Mouse (Mus musculus): ENCODE results near the gene Fbxl7. TPM values are rescaled to one million over a fixed set of nuclear protein-coding genes. Genes with fewer than 3 reads are reported as not detected.
"Not testable (repeated sequence)": the region's sequence is repeated elsewhere in the genome, so short reads cannot be mapped to it uniquely, and the experiment has no call there.

The Fbxl7 gene
- polyA plus RNA-seq, 1 experiment from 2014 or later = 15.6 TPM

GRCm38 (mm10) chr15:26748484-26748883 is 146.9 kb downstream of the Fbxl7 start:
- no peak overlapping the region for H3K9ac ChIP-seq
- H3K36me3 ChIP-seq = no peaks in the 10 kb centered on the region
- H3K4me1 ChIP-seq (replicated peaks) = no peaks in the 10 kb centered on the region
- WGBS = 85% methylated on average over 3 of the region's 3 CpGs
- no peak overlapping the region for H3K4me3 ChIP-seq
- no peak overlapping the region for H3K4me2 ChIP-seq
- no peaks in the 10 kb centered on the region for H3K9me3 ChIP-seq (replicated peaks)
- no peak overlapping the region for H3K27ac ChIP-seq (ENCODE audit: poor library complexity, severe bottlenecking)
- no peak for ATAC-seq (ENCODE audit: insufficient number of reproducible peaks, low FRiP score)
- no peaks in the 10 kb centered on the region for H3K27me3 ChIP-seq (replicated peaks)

GRCm38 (mm10) chr15:26732366-26732765 is 163.0 kb downstream of the Fbxl7 start:
- Histone ChIP-seq H3K9me3 (replicated peaks) (no peaks in the 10 kb centered on the region), H3K4me1 (replicated peaks) (peaks cover 8% of the 10 kb centered on the region), H3K4me3 (no peak overlapping the region), H3K36me3 (no peaks in the 10 kb centered on the region), H3K27ac (ENCODE audit: poor library complexity, severe bottlenecking) (no peak overlapping the region), H3K9ac (no peak overlapping the region), H3K27me3 (replicated peaks) (no peaks in the 10 kb centered on the region), H3K4me2 (no peak overlapping the region)
- WGBS = 77% methylated on average over 2 of the region's 2 CpGs
- no peak for ATAC-seq (ENCODE audit: insufficient number of reproducible peaks, low FRiP score)

GRCm38 (mm10) chr15:26730760-26731159 is 164.6 kb downstream of the Fbxl7 start:
- no peak overlapping the region for H3K27ac ChIP-seq (ENCODE audit: poor library complexity, severe bottlenecking)
- no peak overlapping the region for H3K9ac ChIP-seq
- no peaks in the 10 kb centered on the region for H3K27me3 ChIP-seq (replicated peaks)
- peaks cover 8% of the 10 kb centered on the region for H3K4me1 ChIP-seq (replicated peaks)
- no peak overlapping the region for H3K4me2 ChIP-seq
- ATAC-seq (ENCODE audit: insufficient number of reproducible peaks, low FRiP score) = no peak
- no peaks in the 10 kb centered on the region for H3K9me3 ChIP-seq (replicated peaks)
- H3K36me3 ChIP-seq = no peaks in the 10 kb centered on the region
- no peak overlapping the region for H3K4me3 ChIP-seq
- WGBS = 41% methylated on average over 2 of the region's 2 CpGs

- 79% methylated on average over 6 of the region's 7 CpGs for WGBS
- not testable (repeated sequence) for H3K9ac ChIP-seq; H3K36me3 ChIP-seq; H3K9me3 ChIP-seq (replicated peaks); H3K4me1 ChIP-seq (replicated peaks); ATAC-seq (ENCODE audit: insufficient number of reproducible peaks, low FRiP score); H3K27ac ChIP-seq (ENCODE audit: poor library complexity, severe bottlenecking); H3K4me3 ChIP-seq; H3K27me3 ChIP-seq (replicated peaks); H3K4me2 ChIP-seq
Measured at GRCm38 (mm10) chr15:26729341-26729740, 166.0 kb downstream of the Fbxl7 start.

- WGBS = 41% methylated on average over 5 of the region's 5 CpGs
- Histone ChIP-seq H3K9me3 (replicated peaks) (no peaks in the 10 kb centered on the region), H3K36me3 (no peaks in the 10 kb centered on the region), H3K27ac (ENCODE audit: poor library complexity, severe bottlenecking) (peak overlapping the region; percentile 47), H3K4me3 (no peak overlapping the region), H3K4me1 (replicated peaks) (peaks cover 23% of the 10 kb centered on the region), H3K27me3 (replicated peaks) (no peaks in the 10 kb centered on the region), H3K4me2 (no peak overlapping the region), H3K9ac (0 out of 2 replicates have a peak overlapping the region, but pooled peaks have one; percentile 41)
- ATAC-seq (ENCODE audit: insufficient number of reproducible peaks, low FRiP score) = no peak
Measured at GRCm38 (mm10) chr15:26718390-26719036, 176.9 kb downstream of the Fbxl7 start.

- Histone ChIP-seq H3K36me3 (no peaks in the 10 kb centered on the region), H3K4me1 (replicated peaks) (peaks cover 23% of the 10 kb centered on the region), H3K9ac (peak overlapping the region; percentile 41; the same call in 1 of the 2 replicates), H3K27me3 (replicated peaks) (no peaks in the 10 kb centered on the region), H3K4me2 (no peak overlapping the region), H3K27ac (ENCODE audit: poor library complexity, severe bottlenecking) (peak overlapping the region; percentile 47; the same call in 1 of the 2 replicates), H3K4me3 (no peak overlapping the region), H3K9me3 (replicated peaks) (no peaks in the 10 kb centered on the region)
- WGBS = 32% methylated on average over 7 of the region's 7 CpGs
- ATAC-seq (ENCODE audit: insufficient number of reproducible peaks, low FRiP score) = no peak
Measured at GRCm38 (mm10) chr15:26717952-26718351, 177.4 kb downstream of the Fbxl7 start.

- no peak overlapping the region for H3K9ac ChIP-seq
- H3K4me3 ChIP-seq = no peak overlapping the region
Measured at GRCm38 (mm10) chr15:26716181-26716580, 179.2 kb downstream of the Fbxl7 start.

GRCm38 (mm10) chr15:26715635-26716034 is 179.7 kb downstream of the Fbxl7 start:
- no peak overlapping the region for H3K4me2 ChIP-seq
- no peaks in the 10 kb centered on the region for H3K27me3 ChIP-seq (replicated peaks)
- peaks cover 23% of the 10 kb centered on the region for H3K4me1 ChIP-seq (replicated peaks)
- H3K36me3 ChIP-seq = no peaks in the 10 kb centered on the region
- no peak overlapping the region for H3K4me3 ChIP-seq
- H3K9ac ChIP-seq = no peak overlapping the region
- WGBS = 67% methylated on average over 5 of the region's 5 CpGs
- no peaks in the 10 kb centered on the region for H3K9me3 ChIP-seq (replicated peaks)
- no peak for ATAC-seq (ENCODE audit: insufficient number of reproducible peaks, low FRiP score)
- no peak overlapping the region for H3K27ac ChIP-seq (ENCODE audit: poor library complexity, severe bottlenecking)

More at GRCm38 (mm10) chr15:26716181-26716580, 179.2 kb downstream of the Fbxl7 start:
- WGBS = 87% methylated on average over 2 of the region's 2 CpGs
- H3K27me3 ChIP-seq (replicated peaks) = no peaks in the 10 kb centered on the region
- ATAC-seq (ENCODE audit: insufficient number of reproducible peaks, low FRiP score) = no peak
- H3K4me2 ChIP-seq = no peak overlapping the region
- peaks cover 23% of the 10 kb centered on the region for H3K4me1 ChIP-seq (replicated peaks)
- H3K36me3 ChIP-seq = no peaks in the 10 kb centered on the region
- H3K9me3 ChIP-seq (replicated peaks) = no peaks in the 10 kb centered on the region
- H3K27ac ChIP-seq (ENCODE audit: poor library complexity, severe bottlenecking) = no peak overlapping the region

- no peak overlapping the region for H3K4me3 ChIP-seq
- H3K27me3 ChIP-seq (replicated peaks) = no peaks in the 10 kb centered on the region
- no peak overlapping the region for H3K4me2 ChIP-seq
- no peak overlapping the region for H3K9ac ChIP-seq
- H3K4me1 ChIP-seq (replicated peaks) = peaks cover 4% of the 10 kb centered on the region
- no peaks in the 10 kb centered on the region for H3K9me3 ChIP-seq (replicated peaks)
- ATAC-seq (ENCODE audit: insufficient number of reproducible peaks, low FRiP score) = no peak
- WGBS = 74% methylated on average over 7 of the region's 7 CpGs
- H3K36me3 ChIP-seq = no peaks in the 10 kb centered on the region
- no peak overlapping the region for H3K27ac ChIP-seq (ENCODE audit: poor library complexity, severe bottlenecking)
Measured at GRCm38 (mm10) chr15:26712271-26712670, 183.1 kb downstream of the Fbxl7 start.

GRCm38 (mm10) chr15:26704966-26705365 is 190.4 kb downstream of the Fbxl7 start:
- H3K36me3 ChIP-seq = no peaks in the 10 kb centered on the region
- 30% methylated on average over 2 of the region's 2 CpGs for WGBS
- H3K27me3 ChIP-seq (replicated peaks) = no peaks in the 10 kb centered on the region
- peaks cover 11% of the 10 kb centered on the region for H3K4me1 ChIP-seq (replicated peaks)
- no peak overlapping the region for H3K4me2 ChIP-seq
- H3K4me3 ChIP-seq = no peak overlapping the region
- H3K9ac ChIP-seq = no peak overlapping the region
- no peak overlapping the region for H3K27ac ChIP-seq (ENCODE audit: poor library complexity, severe bottlenecking)
- H3K9me3 ChIP-seq (replicated peaks) = no peaks in the 10 kb centered on the region
- ATAC-seq (ENCODE audit: insufficient number of reproducible peaks, low FRiP score) = no peak

GRCm38 (mm10) chr15:26703156-26703840 is 192.1 kb downstream of the Fbxl7 start:
- 82% methylated on average over 6 of the region's 6 CpGs for WGBS
- no peaks in the 10 kb centered on the region for H3K9me3 ChIP-seq (replicated peaks)
- H3K4me3 ChIP-seq = no peak overlapping the region
- ATAC-seq (ENCODE audit: insufficient number of reproducible peaks, low FRiP score) = no peak
- no peak overlapping the region for H3K4me2 ChIP-seq
- no peak overlapping the region for H3K9ac ChIP-seq
- no peak overlapping the region for H3K27ac ChIP-seq (ENCODE audit: poor library complexity, severe bottlenecking)
- H3K4me1 ChIP-seq (replicated peaks) = peaks cover 16% of the 10 kb centered on the region
- no peaks in the 10 kb centered on the region for H3K36me3 ChIP-seq
- no peaks in the 10 kb centered on the region for H3K27me3 ChIP-seq (replicated peaks)

Data from heart, embryonic 12.5 days (tissue).